Mouse (Mus musculus): ENCODE measurements at regions not wholly inside any gene's neighbourhood (a gene's known extent, or its start where the extent isn't known, plus 50 kb on each side); places are given as distances from the start of the nearest gene placed in this dataset.

DNA sequence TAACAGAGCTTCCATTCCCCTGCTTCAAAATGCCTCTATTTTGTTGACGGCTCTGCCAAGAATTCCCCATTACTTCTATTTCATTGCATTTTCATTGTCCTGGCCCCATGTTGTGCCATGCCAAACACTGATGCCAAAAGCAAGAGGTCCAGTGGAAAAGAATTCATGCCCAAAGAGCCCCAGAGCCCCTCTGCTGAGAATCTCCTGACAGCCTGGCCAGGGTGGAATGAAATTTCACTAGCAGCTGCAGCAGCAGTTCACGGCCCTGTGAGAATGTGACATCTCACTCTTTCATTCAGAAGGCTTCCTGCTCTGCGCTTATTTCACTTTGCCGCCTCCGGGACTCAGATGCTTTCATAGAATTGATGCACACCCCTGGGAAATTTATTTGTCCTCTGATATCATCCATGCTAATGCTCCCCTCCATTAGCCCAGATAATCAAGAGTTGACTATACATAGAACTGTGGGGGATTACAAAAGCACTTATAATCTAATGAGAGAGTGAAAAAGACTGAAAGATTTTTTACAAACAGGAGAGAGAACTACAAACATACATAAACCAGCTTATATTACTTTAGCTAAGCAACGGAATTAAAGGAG, 911.7 kb upstream of the Map3k7 start:
- DNase-seq (ENCODE audit: extremely low spot score in 1 of 2, low spot score in 2 of 2), result no peak
- Histone ChIP-seq H3K27ac (no peak overlapping the region), H3K4me3 (no peak overlapping the region)
- TF ChIP-seq CTCF (IDR thresholded peaks at IDR 0.05), result no peak
- intact Hi-C loops (cut with DNase I), result no loop called here

DNA sequence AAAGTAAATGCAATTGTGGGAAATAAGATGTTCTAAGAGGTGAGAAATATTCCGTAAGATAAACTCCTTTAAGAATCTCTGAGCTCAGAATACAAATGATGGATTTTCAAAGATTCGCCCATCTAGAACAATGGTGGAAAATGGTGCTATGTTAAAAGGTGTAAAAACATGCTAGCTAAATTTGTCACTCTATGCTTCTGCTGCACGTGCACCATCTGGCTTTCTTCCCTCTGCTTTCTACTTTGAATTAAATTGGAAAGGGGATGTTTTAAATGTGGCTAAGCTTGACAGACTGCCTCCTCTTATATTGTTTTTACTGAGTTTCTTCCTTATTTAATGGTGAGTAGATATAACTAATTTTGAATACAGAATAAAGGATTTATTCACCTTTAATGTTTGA, 887.7 kb upstream of the Map3k7 start:
- TF ChIP-seq CTCF (IDR thresholded peaks at IDR 0.05), result no peak
- no peak overlapping the region for H3K27ac ChIP-seq
- DNase-seq (ENCODE audit: extremely low spot score in 1 of 2, low spot score in 2 of 2), result no peak
- H3K4me3 ChIP-seq, result no peak overlapping the region
- intact Hi-C loops (cut with DNase I), result no loop called here

DNA sequence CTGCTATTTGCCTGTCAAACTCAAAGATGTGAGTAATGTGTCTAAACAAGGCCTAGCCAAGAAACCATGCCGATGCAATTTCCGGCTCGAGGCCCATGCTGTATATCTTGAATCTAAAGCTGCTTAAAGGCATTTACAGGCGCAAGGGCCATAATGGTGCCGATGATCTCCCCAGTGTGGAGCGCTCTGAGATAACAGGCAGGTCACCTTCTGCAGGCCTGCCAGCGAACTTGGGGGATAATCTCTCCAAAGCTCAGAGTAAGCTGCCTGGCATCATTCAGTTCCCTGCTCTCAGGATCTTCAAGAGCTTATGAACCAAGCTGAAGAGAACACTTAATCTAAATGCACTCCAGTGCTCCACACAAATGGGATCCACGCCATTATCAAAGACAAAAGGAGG, 842.3 kb upstream of the Map3k7 start:
- H3K4me3 ChIP-seq, result no peak overlapping the region
- no peak for TF ChIP-seq CTCF (IDR thresholded peaks at IDR 0.05)
- no peak overlapping the region for H3K27ac ChIP-seq
- intact Hi-C loops (cut with DNase I), result no loop called here
- no peak for DNase-seq (ENCODE audit: extremely low spot score in 1 of 2, low spot score in 2 of 2)

DNA sequence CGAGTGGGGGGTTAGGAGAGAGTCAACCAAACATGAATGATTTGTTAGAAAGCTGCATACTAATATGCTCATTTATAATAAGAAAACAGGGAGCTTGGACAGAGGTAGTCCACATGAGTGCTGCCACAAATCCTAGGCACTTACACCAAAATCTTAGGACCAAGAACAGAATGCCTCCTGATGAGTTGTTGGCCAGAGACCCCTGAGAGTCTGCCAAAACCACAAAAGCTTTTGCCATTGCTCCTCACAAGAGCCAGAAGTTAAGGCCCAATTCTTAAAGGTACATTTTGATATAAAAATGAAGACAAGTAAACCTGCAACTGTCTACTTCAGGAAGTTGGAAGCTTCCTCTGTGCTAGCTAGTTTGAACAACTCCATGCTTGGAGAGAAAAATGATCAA, 820.7 kb upstream of the Map3k7 start:
- TF ChIP-seq CTCF (IDR thresholded peaks at IDR 0.05), result no peak
- H3K27ac ChIP-seq, result no peak overlapping the region
- DNase-seq (ENCODE audit: extremely low spot score in 1 of 2, low spot score in 2 of 2), result no peak
- intact Hi-C loops (cut with DNase I), result no loop called here
- H3K4me3 ChIP-seq, result no peak overlapping the region

DNA sequence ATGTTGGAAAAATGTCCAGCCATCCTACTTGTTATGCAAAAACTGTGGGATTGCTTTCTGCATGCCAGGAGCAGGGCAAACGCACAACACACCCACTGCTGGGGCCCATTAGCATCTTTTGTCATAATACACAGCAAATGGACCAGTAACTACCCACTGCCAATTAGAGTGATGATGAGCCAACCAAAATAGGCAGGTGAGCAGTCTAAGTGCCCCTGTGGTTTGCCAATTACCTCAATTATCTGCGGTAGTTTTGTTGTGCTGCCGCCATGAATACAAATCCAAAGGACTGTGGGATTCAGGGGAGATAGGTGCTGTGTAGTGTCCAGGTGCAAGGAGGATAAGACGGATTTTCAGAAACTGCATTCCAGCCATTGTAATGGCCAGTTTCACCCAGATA, 796.5 kb upstream of the Map3k7 start:
- intact Hi-C loops (cut with DNase I), result no loop called here
- no peak for DNase-seq (ENCODE audit: extremely low spot score in 1 of 2, low spot score in 2 of 2)
- TF ChIP-seq CTCF (IDR thresholded peaks at IDR 0.05), result no peak
- Histone ChIP-seq H3K4me3 (no peak overlapping the region), H3K27ac (no peak overlapping the region)

DNA sequence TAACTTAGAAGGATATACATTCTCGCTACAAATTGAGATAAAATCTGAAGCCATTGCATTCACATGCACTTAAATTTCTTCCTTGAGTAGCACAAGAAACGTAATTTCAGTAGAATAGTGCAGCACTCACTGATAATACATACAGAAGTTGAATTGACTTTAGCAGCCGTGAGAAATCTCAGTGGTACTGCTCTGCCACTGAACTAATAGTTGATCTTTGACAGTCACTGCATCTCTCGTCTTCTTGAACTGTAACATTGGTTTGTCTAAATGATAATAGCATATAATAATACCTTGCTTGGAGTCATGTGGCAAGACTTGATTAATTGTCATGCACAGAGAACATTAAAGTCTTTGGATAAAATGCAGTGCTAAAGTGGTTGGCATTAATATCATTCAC, 795.5 kb upstream of the Map3k7 start:
- TF ChIP-seq CTCF (IDR thresholded peaks at IDR 0.05), result no peak
- intact Hi-C loops (cut with DNase I), result no loop called here
- no peak overlapping the region for H3K27ac ChIP-seq

DNA sequence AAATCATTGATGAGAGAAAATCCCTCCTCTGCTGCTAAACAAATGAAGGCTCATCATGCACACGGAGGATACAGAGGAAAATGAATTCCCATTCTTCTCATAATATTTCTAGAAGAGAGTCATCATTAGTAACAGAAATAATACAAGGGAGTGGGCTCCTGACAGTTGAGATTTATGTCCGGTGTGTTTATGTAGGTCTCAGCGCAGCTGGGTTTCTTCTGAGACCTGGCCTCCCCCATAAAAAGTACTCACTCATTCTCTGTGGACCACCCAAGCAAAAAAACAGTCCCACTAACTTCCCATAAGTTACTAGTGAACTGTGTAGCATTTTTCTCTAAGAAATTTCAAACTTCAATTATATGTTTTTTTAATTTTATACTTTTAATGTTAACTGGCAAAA, 792.7 kb upstream of the Map3k7 start:
- DNase-seq (ENCODE audit: extremely low spot score in 1 of 2, low spot score in 2 of 2), result no peak
- intact Hi-C loops (cut with DNase I), result no loop called here
- Histone ChIP-seq H3K27ac (no peak overlapping the region), H3K4me3 (no peak overlapping the region)
- TF ChIP-seq CTCF (IDR thresholded peaks at IDR 0.05), result no peak

More for the DNA sequence above, 795.5 kb upstream of the Map3k7 start:
- DNase-seq (ENCODE audit: extremely low spot score in 1 of 2, low spot score in 2 of 2), result no peak
- H3K4me3 ChIP-seq, result no peak overlapping the region

DNA sequence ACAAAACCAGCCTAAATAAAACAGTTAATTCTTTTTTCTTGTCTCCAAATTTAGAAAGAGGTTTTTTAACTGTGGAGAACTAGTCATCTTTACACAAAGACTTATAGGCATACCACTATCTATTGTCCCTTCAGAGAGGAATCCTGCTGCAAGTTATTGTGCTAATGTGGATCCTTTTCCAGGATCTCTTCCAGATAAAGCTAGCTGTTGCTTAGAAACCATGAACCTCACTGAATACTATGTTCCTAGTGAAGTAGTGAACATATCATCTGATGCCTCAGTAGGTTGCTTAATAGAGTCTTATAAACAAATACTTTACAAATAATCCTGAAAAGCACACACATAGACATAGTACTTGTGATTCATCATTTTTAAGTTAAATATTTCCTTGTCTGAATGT, 766.0 kb upstream of the Map3k7 start:
- intact Hi-C loops (cut with DNase I), result no loop called here
- DNase-seq (ENCODE audit: extremely low spot score in 1 of 2, low spot score in 2 of 2), result no peak
- Histone ChIP-seq H3K4me3 (no peak overlapping the region), H3K27ac (no peak overlapping the region)
- no peak for TF ChIP-seq CTCF (IDR thresholded peaks at IDR 0.05)

DNA sequence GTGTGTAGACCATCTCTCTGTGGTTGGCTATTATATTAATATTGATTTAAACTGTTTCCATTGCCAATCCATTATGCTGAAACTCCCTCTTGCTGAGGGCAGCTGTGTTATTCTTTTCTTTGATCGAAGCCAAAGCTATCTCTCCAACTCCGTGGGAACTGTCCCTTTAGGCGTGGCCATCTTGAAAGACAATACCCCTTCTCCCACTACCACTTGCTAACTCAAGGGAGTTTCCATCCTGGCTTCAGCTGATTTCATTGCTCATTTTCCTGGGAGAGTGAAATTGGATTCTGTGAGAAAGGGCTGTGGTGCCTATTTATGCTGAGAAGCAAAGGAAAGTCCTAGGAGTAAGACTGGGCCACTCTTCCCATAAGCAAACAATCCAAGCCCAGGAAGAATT, 760.6 kb upstream of the Map3k7 start:
- Histone ChIP-seq H3K27ac (no peak overlapping the region), H3K4me3 (no peak overlapping the region)
- no peak for TF ChIP-seq CTCF (IDR thresholded peaks at IDR 0.05)
- intact Hi-C loops (cut with DNase I), result no loop called here
- no peak for DNase-seq (ENCODE audit: extremely low spot score in 1 of 2, low spot score in 2 of 2)

DNA sequence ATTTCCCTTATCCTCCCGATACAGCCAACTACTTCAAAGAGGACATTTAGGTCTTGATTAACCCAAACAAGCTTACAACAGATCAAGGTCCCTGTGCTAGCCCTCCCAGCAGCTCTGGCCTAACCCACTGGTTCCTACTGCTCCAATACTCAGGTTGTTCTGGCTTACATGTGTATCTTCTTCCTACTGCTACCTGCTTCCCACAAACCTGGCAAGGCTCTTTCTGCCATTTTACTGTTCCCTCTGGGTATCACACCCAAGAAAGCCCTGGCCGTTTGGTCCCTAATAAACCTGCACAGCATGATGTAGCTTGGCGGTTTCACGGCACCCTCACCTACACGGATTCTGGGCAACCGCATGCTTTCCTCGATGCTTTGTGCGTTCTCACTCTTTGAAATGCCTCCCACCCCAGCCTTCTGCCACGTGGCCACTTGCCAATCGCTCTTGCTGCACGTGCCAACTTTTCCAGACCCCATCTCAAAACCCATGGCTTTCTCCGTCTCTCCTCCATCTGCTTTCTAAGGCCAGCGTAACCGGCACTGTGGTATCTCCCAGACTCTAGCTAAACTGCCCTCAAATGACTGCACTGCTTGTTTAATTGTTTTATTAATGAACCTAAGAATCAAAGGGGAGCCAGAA, 758.4 kb upstream of the Map3k7 start:
- Histone ChIP-seq H3K27ac (no peak overlapping the region), H3K4me3 (no peak overlapping the region)
- DNase-seq (ENCODE audit: extremely low spot score in 1 of 2, low spot score in 2 of 2), result no peak
- intact Hi-C loops (cut with DNase I), result no loop called here
- no peak for TF ChIP-seq CTCF (IDR thresholded peaks at IDR 0.05)

DNA sequence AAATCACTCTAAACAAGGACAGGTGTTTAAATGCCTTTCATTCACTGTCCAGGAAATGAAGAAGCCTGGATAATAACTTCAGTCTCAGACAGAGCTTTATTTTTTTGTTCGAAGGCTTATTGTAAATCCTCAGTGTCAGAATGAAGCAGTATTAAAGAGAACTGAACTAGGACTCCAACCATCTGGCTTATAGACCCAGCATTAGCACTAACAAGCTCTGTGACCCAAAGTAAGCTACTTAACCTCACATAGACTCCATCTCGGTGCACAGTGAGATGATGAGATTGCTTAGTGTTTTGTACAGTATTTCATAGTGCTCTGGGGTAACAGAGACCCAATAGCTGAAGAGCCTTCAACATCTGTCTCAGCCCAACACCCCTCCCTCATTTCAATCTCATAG, 738.2 kb upstream of the Map3k7 start:
- H3K4me3 ChIP-seq, result no peak overlapping the region
- H3K27ac ChIP-seq, result no peak overlapping the region
- DNase-seq (ENCODE audit: extremely low spot score in 1 of 2, low spot score in 2 of 2), result no peak
- intact Hi-C loops (cut with DNase I), result no loop called here
- TF ChIP-seq CTCF (IDR thresholded peaks at IDR 0.05), result no peak

DNA sequence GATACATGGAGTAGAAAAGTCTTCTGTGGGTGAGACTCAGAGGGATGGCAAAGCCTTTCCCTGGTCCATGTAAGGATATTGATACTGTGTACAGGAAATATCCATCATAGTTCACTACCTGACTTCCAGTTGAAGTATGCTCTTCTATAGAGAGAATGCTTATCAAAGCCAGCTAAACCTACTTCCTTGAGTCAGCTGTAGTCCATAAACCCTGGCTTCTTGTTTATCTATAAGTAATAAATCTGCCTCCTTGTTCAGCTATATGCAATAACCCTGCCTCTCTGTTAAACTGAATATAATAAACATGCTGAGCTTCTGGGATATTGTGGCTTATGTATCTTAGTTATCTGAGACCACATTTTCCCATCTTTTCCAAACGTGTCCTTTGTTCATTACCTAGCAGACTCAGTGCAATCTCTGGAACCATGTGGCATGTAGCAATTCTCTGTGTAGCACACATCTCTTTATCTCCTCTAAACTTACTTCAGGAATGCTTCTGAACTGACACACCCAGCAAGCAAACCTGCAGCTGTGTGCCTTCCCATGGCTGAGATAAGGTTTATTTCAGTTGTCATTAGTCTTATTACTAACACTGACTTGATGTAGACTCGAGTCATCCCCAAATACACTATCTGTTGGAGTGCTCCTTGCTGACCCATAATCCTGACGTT, 694.9 kb upstream of the Map3k7 start:
- intact Hi-C loops (cut with DNase I), result no loop called here
- DNase-seq (ENCODE audit: extremely low spot score in 1 of 2, low spot score in 2 of 2), result no peak
- Histone ChIP-seq H3K27ac (no peak overlapping the region), H3K4me3 (no peak overlapping the region)
- TF ChIP-seq CTCF (IDR thresholded peaks at IDR 0.05), result no peak

DNA sequence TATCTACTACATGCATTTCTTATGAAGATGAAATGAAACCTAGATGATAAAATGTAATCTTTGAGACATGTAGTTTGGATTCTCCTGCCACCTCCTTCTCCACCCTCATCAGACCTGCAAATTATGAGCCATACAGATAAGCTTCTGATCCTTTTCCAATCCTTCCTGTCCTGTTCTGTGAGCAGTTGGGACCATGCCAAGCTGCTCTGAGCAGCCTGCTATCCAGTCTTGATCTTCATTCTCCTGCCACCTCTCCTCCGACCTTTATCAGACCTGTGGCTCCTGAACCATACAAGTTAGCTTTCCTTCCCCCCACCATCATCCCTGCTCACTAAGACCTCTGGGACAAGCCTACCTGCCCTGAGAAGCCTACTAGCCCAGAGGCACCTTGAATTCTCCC, 689.8 kb upstream of the Map3k7 start:
- Histone ChIP-seq H3K27ac (no peak overlapping the region), H3K4me3 (no peak overlapping the region)
- no peak for TF ChIP-seq CTCF (IDR thresholded peaks at IDR 0.05)
- DNase-seq (ENCODE audit: extremely low spot score in 1 of 2, low spot score in 2 of 2), result no peak
- intact Hi-C loops (cut with DNase I), result no loop called here
